Mouse (Mus musculus) neural tube, embryonic 13.5 days (tissue): Measurements from ENCODE around the gene Dusp10. TPM values are rescaled to one million over a fixed set of nuclear protein-coding genes. Genes with fewer than 3 reads are reported as not detected.

ENCODE experiments used
- ATAC-seq: fragments of 200-750 bp; cut with Nextera tagmentation; 2 replicates; pipeline ENCODE4 v1.8.0; 2017; ENCODE audit warnings: low read depth, mild to moderate bottlenecking, moderate TSS enrichment, moderate library complexity
- H3K27ac ChIP-seq: fragments of 300-500 bp; sonication (generic); replicated peaks from 2 replicates; pipeline ENCODE4 v1.5.1; 2015; ENCODE audit warnings: moderate library complexity, mild to moderate bottlenecking, inconsistent platforms
- H3K27me3 ChIP-seq: fragments of 300-500 bp; sonication (generic); 2 replicates; pipeline ENCODE4 v1.6.1; 2015; ENCODE audit warnings: mild to moderate bottlenecking, inconsistent platforms
- H3K36me3 ChIP-seq: fragments of 300-500 bp; sonication (generic); 2 replicates; pipeline ENCODE4 v1.6.1; 2015; ENCODE audit warnings: mild to moderate bottlenecking, inconsistent platforms
- H3K4me1 ChIP-seq: fragments of 300-500 bp; sonication (generic); replicated peaks from 2 replicates; pipeline ENCODE4 v1.6.1; 2015; ENCODE audit warnings: inconsistent platforms
- H3K4me2 ChIP-seq: fragments of 300-500 bp; sonication (generic); 2 replicates; pipeline ENCODE4 v1.6.1; 2015; ENCODE audit warnings: inconsistent platforms, mild to moderate bottlenecking, moderate library complexity
- H3K4me3 ChIP-seq: fragments of 300-500 bp; sonication (generic); 2 replicates; pipeline ENCODE4 v1.5.1; 2015; ENCODE audit warnings: mild to moderate bottlenecking, inconsistent platforms
- H3K9ac ChIP-seq: fragments of 300-500 bp; sonication (generic); 2 replicates; pipeline ENCODE4 v1.6.1; 2015; ENCODE audit warnings: moderate library complexity, mild to moderate bottlenecking, inconsistent platforms
- H3K9me3 ChIP-seq: fragments of 300-500 bp; sonication (generic); 2 replicates; pipeline ENCODE4 v1.6.1; 2016; ENCODE audit warnings: inconsistent platforms
- WGBS: fragments of 180-500 bp; shearing (Covaris S2); methylation state at CpG from one replicate; pipeline ENCODE4 v1.1.7; 2015; 5-methylcytosine and 5-hydroxymethylcytosine counted together
- polyA plus RNA-seq: library from polyadenylated mRNA; unstranded; fragments of >200 nt; fragmentation: Nextera tagmentation; extraction: Ambion mirVana; gene quantifications from 2 replicates; pipeline ENCODE4 v1.2.1, GENCODE M21; 2015

Gene Dusp10
- polyA plus RNA-seq, 1 experiment from 2014 or later = 6.8 TPM

GRCm38 (mm10) chr1:184032682-184033389 lies 19.7 kb downstream of the Dusp10 start:
- Histone ChIP-seq H3K9ac (peak overlapping the region; percentile 87), H3K4me3 (peak overlapping the region; percentile 70), H3K4me2 (peak overlapping the region; percentile 88), H3K36me3 (no peaks in the 10 kb centered on the region), H3K27ac (peak overlapping the region; percentile 97), H3K9me3 (no peaks in the 10 kb centered on the region), H3K27me3 (no peaks in the 10 kb centered on the region), H3K4me1 (peaks cover 37% of the 10 kb centered on the region)
- 20% methylated on average over 19 of the region's 19 CpGs for WGBS
- no peak for ATAC-seq

GRCm38 (mm10) chr1:184033390-184034010 lies 20.4 kb downstream of the Dusp10 start:
- H3K9ac ChIP-seq = peak overlapping the region; percentile 87
- H3K36me3 ChIP-seq = no peaks in the 10 kb centered on the region
- ATAC-seq = peak; percentile 86
- WGBS = 1% methylated on average over 63 of the region's 63 CpGs
- no peaks in the 10 kb centered on the region for H3K9me3 ChIP-seq
- peak overlapping the region; percentile 70 for H3K4me3 ChIP-seq
- peak overlapping the region; percentile 97 for H3K27ac ChIP-seq
- H3K27me3 ChIP-seq = no peaks in the 10 kb centered on the region
- H3K4me2 ChIP-seq = peak overlapping the region; percentile 88
- H3K4me1 ChIP-seq = peaks cover 37% of the 10 kb centered on the region

- ATAC-seq = peak; percentile 98
- Histone ChIP-seq H3K9me3 (no peaks in the 10 kb centered on the region), H3K4me3 (peak within 1 kb of the TSS; percentile 70), H3K4me2 (peak within 1 kb of the TSS; percentile 88), H3K9ac (peak within 1 kb of the TSS; percentile 87), H3K27me3 (no peaks in the 10 kb centered on the region), H3K36me3 (no peaks in the 10 kb centered on the region), H3K27ac (peak within 1 kb of the TSS; percentile 97), H3K4me1 (peaks cover 39% of the 10 kb centered on the region)
- WGBS = under 1% methylated on average over 38 of the region's 38 CpGs
Measured at GRCm38 (mm10) chr1:184034011-184034557, 21.0 kb downstream of the Dusp10 start, which contains the start of gene 1700056E22Rik. 1700056E22Rik (minus strand) TSS chr1:184034301.

GRCm38 (mm10) chr1:184034741-184035181 lies 21.7 kb downstream of the Dusp10 start:
- H3K4me3 ChIP-seq = peak overlapping the region; percentile 70
- peaks cover 43% of the 10 kb centered on the region for H3K4me1 ChIP-seq
- WGBS = under 1% methylated on average over 12 of the region's 12 CpGs
- peak overlapping the region; percentile 74 for H3K9ac ChIP-seq
- no peaks in the 10 kb centered on the region for H3K27me3 ChIP-seq
- H3K4me2 ChIP-seq = peak overlapping the region; percentile 84
- H3K36me3 ChIP-seq = no peaks in the 10 kb centered on the region
- H3K27ac ChIP-seq = peak overlapping the region; percentile 97
- H3K9me3 ChIP-seq = no peaks in the 10 kb centered on the region
- ATAC-seq = peak; percentile 5; the same call in 1 of the 2 replicates

DNA sequence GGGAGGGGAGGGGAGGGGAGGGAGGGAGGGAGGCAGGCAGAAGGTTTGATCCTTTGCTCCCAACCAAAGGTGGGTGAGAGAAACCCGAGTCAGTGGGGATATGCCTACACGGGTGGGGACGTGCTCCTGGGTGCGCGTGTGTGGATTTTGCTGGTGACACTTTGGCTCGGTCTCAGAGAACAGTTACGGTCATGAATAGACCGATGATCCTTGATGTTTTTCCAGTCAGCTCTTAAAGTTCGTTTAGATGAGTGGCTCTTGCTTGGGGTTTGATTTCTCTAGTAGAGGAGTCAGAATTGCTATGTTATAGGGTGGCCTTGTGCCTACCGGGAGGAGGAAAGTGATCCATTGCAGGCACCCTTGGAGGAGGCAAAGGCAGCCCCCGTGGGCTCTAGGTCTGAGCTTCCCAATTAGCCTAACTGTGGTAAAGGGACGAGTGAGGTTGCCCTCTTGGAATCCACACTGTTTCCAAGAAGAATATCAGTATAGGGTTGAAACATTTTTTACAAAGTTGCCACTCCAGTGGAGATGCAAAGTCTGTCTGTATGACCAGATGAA lies 22.3 kb downstream of the Dusp10 start:
- Histone ChIP-seq H3K4me2 (peak overlapping the region; percentile 84), H3K27ac (no peak overlapping the region), H3K36me3 (no peaks in the 10 kb centered on the region), H3K9me3 (no peaks in the 10 kb centered on the region), H3K27me3 (no peaks in the 10 kb centered on the region), H3K9ac (peak overlapping the region; percentile 74), H3K4me1 (peaks cover 50% of the 10 kb centered on the region), H3K4me3 (peak overlapping the region; percentile 70)
- no peak for ATAC-seq
- WGBS = 7% methylated on average over 12 of the region's 12 CpGs

GRCm38 (mm10) chr1:184037802-184038201 lies 24.7 kb downstream of the Dusp10 start:
- Histone ChIP-seq H3K9me3 (no peaks in the 10 kb centered on the region), H3K9ac (no peak overlapping the region), H3K4me1 (peaks cover 61% of the 10 kb centered on the region), H3K36me3 (no peaks in the 10 kb centered on the region), H3K27me3 (no peaks in the 10 kb centered on the region), H3K4me2 (no peak overlapping the region), H3K4me3 (no peak overlapping the region), H3K27ac (no peak overlapping the region)
- ATAC-seq = no peak
- whole genome bisulfite sequencing = 89% methylated on average over 4 of the region's 4 CpGs

- ATAC-seq = no peak
- Histone ChIP-seq H3K9me3 (no peaks in the 10 kb centered on the region), H3K27ac (no peak overlapping the region), H3K36me3 (no peaks in the 10 kb centered on the region), H3K4me3 (no peak overlapping the region), H3K4me2 (no peak overlapping the region), H3K4me1 (peaks cover 54% of the 10 kb centered on the region), H3K27me3 (no peaks in the 10 kb centered on the region), H3K9ac (no peak overlapping the region)
- WGBS = 93% methylated on average over 10 of the region's 10 CpGs
Measured at GRCm38 (mm10) chr1:184039301-184039700, 26.2 kb downstream of the Dusp10 start.

GRCm38 (mm10) chr1:184040181-184040580 lies 27.1 kb downstream of the Dusp10 start:
- peaks cover 54% of the 10 kb centered on the region for H3K4me1 ChIP-seq
- H3K27me3 ChIP-seq = no peaks in the 10 kb centered on the region
- no peaks in the 10 kb centered on the region for H3K9me3 ChIP-seq
- no peaks in the 10 kb centered on the region for H3K36me3 ChIP-seq
- no peak overlapping the region for H3K27ac ChIP-seq
- no peak overlapping the region for H3K4me3 ChIP-seq
- no peak for ATAC-seq
- 81% methylated on average over 11 of the region's 11 CpGs for whole genome bisulfite sequencing
- H3K9ac ChIP-seq = no peak overlapping the region
- 0 out of 2 replicates have a peak overlapping the region, but pooled peaks have one; percentile 0 for H3K4me2 ChIP-seq

DNA sequence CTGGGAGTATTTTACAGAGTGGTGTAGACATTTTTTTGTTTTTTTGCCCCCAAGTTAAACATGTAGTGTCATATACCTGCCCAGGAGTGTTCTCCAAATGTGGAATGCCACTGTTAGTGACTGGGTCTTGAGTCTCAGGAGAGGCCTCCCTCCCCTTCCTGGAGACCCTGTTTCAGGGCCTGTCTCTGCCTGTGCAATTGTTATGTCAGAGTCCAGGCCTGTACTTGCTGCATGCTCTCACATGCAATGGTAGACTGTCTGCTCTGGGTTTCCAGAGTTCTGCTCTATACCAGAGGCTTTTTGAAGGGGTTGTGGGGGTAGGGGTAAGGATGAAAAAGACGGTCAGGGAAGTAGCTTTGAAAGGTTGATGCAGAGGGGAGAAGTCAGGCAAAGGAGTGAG lies 27.8 kb downstream of the Dusp10 start:
- ATAC-seq = no peak
- 0 out of 2 replicates have a peak overlapping the region, but pooled peaks have one; percentile 7 for H3K4me2 ChIP-seq
- H3K27me3 ChIP-seq = no peaks in the 10 kb centered on the region
- no peak overlapping the region for H3K27ac ChIP-seq
- H3K9me3 ChIP-seq = no peaks in the 10 kb centered on the region
- H3K4me1 ChIP-seq = peaks cover 47% of the 10 kb centered on the region
- whole genome bisulfite sequencing = 92% methylated on average over 1 of the region's 1 CpGs
- H3K4me3 ChIP-seq = no peak overlapping the region
- H3K9ac ChIP-seq = no peak overlapping the region
- no peaks in the 10 kb centered on the region for H3K36me3 ChIP-seq

DNA sequence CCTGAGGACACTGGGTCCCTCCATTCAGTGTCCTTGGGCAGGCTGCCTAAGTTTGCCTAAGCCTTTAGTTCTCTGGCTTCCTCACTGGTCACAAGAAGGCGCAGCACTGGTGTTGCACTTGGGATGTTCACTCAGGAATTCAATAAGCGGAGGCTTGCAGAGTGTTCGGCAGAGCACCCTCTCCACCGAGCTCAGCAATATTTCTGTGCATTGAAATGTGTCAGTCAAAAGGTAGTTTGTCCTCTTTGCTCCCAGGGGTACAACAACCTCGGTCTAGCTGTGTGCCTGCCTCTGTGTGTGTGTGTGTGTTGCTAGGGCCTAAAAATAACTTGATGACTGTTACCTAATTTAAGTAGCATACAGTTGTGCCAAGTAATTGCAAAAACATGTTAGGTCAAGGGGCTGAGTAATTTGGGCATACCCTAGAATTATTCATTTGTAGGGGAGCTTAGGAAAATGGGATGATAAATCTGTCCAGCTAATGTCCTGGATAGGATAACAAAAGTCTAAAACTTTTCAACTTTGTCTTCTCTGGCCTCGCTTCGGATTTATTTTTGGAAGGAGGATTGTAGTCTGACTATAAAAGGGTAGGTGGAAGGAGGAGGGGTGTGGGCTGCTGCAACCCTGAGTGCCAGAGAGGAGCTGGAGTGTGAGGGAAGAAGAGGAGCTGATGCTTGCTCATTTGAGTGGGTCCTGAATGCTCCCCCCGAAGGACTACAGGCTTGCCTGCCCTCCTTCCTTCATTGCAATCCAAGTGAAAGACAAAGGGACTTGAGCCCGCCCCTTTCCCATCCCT lies 28.9 kb downstream of the Dusp10 start:
- peaks cover 36% of the 10 kb centered on the region for H3K4me1 ChIP-seq
- no peak overlapping the region for H3K4me3 ChIP-seq
- no peak overlapping the region for H3K27ac ChIP-seq
- WGBS = 71% methylated on average over 9 of the region's 9 CpGs
- H3K4me2 ChIP-seq = no peak overlapping the region
- no peaks in the 10 kb centered on the region for H3K27me3 ChIP-seq
- no peaks in the 10 kb centered on the region for H3K36me3 ChIP-seq
- H3K9me3 ChIP-seq = no peaks in the 10 kb centered on the region
- no peak for ATAC-seq
- H3K9ac ChIP-seq = 0 out of 2 replicates have a peak overlapping the region, but pooled peaks have one; percentile 31

- Histone ChIP-seq H3K27ac (no peak overlapping the region), H3K4me2 (no peak overlapping the region), H3K27me3 (no peaks in the 10 kb centered on the region), H3K9ac (no peak overlapping the region), H3K4me3 (no peak overlapping the region), H3K4me1 (peaks cover 31% of the 10 kb centered on the region), H3K9me3 (no peaks in the 10 kb centered on the region), H3K36me3 (no peaks in the 10 kb centered on the region)
- no peak for ATAC-seq
- WGBS = 74% methylated on average over 9 of the region's 9 CpGs
Measured at GRCm38 (mm10) chr1:184042745-184043144, 29.6 kb downstream of the Dusp10 start.
